Mouse (Mus musculus): ENCODE measurements around the gene Haspin.

Gene Haspin

DNA sequence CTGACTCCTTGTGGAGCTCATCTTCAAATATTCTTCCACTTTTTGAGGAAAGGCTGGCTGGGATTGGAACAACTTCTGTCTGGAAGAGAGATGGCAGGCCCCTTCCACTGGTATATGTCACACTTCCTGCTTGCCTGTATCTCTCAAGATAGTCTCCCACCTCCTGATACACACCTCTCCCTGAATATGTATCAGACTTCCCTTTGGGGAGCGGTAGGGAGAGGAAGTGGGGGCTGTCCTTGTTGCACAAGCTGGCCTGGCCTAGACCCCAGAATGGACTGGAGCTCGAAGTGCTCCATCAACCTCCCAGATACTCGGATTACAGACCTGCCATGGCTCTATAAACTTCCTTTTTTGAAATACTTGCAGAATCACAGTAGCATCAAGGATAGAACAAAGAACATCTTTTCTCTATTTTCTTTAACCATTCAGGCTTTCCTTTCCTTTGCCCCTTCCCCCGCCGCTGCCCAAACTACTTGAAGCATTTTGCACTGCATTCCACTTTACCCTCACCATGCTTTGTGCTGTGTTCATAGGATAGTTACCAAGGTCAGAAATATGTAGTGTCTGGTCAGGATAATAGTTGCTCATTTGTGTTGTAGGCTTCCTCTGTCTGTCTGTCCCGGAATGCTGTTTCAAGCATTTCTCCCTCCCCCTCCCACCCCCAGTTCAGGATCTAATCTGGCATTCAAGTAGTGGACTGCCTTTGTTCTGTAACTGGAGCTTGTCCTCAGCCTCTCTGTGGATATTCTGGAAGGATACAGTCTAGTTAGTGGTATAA lies 50.2 kb downstream of the Haspin start:
- DNase-seq (ENCODE audit: low spot score), result no peak

Measured in c-Kit-positive CD71-positive TER-119-positive erythroid progenitor cells, embryonic 14.5 days (primary cell).